Mouse (Mus musculus) lung, postnatal 10 days (tissue): ENCODE measurements around the gene Adam17.
A peak's percentile ranks its signal among the peaks of the same experiment; 100 is the strongest.

ENCODE experiments used
- DNase-seq: peaks from one replicate; pipeline ENCODE4 v3.0.0; 2021

Gene Adam17

DNA sequence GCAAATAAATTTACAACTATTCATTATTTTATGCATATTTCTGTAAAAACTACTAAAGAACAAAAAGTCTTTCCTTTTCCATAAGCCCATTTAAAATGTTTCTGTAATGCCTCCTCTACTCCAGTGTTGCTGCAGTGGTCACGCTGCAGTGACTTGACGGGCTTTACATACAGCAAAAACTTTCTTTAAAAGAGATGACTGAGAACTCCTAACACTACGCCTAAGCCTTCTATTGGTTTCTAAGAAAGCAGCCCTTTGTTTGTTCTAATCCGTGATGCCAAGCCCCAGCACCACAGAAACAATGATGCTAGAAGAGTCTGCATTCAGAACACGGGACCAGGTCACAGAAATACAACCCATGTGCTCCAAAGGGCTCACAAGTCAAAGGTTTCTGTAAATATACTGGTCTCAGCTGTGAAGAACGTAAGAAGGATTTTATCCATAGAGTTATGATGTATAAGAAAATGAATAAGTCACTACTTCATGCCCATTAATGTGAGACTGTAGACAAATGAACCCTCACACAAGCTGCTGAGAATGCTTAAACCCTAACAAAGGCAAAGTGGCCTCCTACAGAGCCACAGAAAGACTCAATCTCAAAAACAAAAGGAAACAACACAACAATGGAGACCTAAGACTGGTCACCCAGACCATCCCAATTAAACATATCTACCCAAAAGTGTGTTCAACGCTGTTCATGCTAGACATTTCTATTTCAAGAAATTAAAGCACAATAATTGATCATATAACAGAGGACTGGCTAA is 23.1 kb downstream of the Adam17 start:
- no peak for DNase-seq

- no peak for DNase-seq
These were observed 26.5 kb downstream of the Adam17 start for GRCm38 (mm10) chr12:21346972-21347371.

DNA sequence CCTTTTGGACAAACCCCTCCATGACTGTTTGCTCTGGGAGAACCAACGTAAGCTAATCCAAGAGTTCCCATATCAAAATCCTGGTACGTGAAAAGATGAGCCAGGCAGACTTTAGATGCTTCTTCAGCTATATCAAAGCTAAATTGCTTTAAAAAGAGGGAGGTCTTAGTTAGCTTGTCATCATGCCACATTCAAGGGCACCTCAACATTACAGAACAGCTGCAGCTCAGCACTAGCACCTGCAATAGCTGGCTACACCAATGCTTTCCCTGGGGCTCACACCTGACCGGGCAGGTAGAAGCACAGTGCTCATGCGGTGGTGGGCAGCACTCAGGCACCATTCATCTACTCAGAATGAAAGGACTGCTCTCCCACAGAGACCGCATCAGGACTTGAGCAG is 32.8 kb downstream of the Adam17 start:
- DNase-seq = no peak

DNA sequence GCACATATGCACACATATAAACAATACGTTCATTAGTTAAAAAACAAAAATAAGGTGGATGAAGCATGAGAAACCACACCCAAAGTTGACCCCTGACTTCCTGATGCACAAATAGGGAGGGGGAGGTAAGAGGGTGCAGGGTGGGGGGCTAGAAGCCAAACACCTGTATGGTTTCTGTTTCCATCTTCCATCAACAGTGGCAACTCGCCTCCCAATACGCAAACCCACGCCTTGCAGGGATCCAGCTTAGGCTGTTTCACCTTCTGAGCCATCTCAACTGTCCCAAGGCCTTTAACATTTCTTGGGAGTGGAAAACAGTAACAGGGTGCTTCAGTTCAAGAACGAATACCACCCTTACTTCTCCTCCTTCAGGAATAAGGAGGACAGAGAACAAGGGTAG is 36.3 kb downstream of the Adam17 start:
- no peak for DNase-seq

GRCm38 (mm10) chr12:21335869-21336268 is 37.6 kb downstream of the Adam17 start:
- peak; percentile 31 for DNase-seq

- DNase-seq = no peak
These were observed 39.7 kb downstream of the Adam17 start for GRCm38 (mm10) chr12:21333766-21334165.

- DNase-seq = no peak
These were observed 40.4 kb downstream of the Adam17 start for GRCm38 (mm10) chr12:21333021-21333420.

- no peak for DNase-seq
These were observed 41.7 kb downstream of the Adam17 start for GRCm38 (mm10) chr12:21331711-21332110.

DNA sequence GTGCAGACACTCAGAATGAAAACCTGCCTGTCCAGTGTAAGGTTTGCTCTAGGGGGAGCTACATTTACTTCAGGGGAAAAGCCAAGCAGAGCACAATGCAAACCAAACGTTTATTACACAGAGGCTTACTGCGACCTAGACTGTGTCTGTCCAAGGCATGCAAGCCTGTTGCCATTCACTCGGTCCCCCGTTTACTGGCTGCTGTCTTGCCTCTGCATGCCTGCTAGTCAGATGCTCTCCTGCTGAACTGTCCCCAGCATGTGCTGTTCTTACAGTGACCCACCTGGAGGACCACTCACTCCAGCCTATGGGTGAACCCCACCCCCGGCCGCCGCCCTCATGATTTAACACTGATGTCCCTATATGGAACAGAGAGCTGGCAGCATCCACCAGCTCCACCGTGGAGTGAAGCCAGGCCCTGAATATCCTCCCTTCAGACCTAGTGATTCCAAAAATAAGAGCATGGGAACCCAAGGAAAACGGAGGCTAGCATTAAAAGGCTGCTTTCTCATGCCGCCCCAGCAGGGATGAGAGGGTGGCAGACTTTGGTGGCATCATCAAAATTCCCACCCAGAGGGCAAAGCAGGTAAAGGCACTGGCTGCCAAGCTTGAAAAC is 42.4 kb downstream of the Adam17 start:
- no peak for DNase-seq

DNA sequence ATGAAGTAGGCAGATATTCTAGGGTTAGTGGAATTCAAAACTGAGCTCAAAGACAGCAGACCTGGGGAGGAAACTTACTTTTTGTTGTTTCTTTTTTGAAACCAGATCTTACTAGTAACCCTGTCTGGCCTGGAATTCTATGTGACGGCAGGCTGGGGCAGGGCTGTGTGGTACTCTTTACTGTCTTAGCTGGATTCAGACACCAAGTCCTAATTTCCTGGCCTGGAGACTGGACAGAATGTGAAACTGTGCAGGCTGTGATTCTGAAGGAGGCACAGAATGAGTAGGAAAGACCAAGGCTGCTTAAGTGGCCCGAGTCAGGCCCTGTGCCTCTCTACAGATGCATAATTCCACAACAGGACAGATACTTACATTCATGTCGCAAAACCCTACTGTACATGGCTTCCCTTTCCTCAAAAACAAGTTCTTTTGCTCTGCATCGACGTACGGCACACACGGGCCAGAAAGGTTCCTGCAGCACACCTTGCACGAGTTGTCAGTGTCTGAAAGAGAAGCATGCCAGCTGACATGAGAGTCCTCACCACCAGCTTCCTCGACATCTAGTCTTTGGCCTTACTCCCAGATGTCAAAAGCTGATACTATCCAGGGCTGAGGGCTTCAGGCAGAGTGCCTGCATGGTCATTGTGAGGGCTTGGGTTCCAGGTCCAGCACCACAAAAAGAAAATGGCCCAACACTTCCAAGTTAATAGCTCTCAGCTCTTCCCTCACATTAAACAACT is 43.6 kb downstream of the Adam17 start:
- DNase-seq = no peak

DNA sequence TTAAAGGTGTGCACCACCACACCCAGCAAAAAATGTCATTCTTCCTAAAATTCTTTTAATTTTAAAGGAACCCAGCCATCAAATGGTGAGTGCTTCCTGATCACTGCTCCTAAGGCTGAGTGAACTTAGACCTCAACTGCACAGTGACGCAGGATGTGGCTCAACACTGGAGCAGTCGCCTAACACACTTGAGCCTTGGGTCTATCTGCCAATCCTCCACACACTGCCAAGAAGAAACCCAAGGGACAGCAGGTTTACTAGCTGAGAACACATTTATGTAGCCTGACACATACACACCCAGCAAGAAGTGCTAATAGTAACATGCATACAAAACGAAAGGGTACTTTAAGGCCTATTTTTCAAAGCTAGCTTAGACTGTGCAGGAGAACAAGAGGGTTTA is 47.1 kb downstream of the Adam17 start:
- DNase-seq = no peak

GRCm38 (mm10) chr12:21325266-21325665 is 48.2 kb downstream of the Adam17 start:
- DNase-seq = no peak

GRCm38 (mm10) chr12:21324101-21324500 is 49.3 kb downstream of the Adam17 start:
- DNase-seq = no peak

DNA sequence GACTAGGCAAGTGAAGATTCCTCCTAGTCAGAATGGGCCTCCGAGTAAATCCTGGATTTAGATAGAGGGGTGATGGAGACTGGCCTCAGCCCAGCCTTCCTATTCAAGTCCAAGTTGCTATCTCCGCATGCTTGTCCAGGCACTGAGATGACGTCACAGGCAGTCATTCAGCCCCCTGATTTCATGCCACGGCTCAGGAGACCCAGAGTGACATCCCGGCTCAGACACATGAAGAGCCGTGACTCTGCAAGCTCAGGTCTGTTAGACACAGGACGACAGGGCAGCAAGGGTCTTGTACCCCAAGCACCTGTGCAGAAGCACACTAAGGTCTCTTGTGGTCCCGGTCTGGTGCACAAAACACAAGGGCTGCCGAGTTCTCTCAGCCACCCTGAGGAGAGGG is 50.6 kb downstream of the Adam17 start:
- no peak for DNase-seq

DNA sequence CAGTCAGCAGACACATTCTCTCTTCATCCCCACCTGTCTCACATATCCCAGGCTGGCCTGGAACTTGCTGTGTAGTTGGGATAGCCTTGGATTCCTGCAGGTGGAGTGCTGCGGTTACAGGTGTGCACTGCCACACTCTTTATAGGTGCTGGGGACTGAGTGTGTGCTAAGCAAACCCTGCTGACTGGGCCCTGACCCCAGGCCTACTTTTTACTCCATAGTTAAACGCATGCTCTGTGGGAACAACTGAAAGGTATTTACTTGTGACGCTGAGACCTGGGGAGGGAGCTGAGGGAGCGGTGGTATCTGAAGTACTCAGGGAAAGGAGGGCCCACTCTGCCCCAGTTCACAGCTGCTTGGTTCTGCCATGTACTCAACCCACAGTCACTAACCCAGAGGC is 51.1 kb downstream of the Adam17 start:
- DNase-seq = no peak

GRCm38 (mm10) chr12:21321170-21321569 is 52.3 kb downstream of the Adam17 start:
- no peak for DNase-seq

GRCm38 (mm10) chr12:21320317-21320716 is 53.1 kb downstream of the Adam17 start:
- peak; percentile 45 for DNase-seq

DNA sequence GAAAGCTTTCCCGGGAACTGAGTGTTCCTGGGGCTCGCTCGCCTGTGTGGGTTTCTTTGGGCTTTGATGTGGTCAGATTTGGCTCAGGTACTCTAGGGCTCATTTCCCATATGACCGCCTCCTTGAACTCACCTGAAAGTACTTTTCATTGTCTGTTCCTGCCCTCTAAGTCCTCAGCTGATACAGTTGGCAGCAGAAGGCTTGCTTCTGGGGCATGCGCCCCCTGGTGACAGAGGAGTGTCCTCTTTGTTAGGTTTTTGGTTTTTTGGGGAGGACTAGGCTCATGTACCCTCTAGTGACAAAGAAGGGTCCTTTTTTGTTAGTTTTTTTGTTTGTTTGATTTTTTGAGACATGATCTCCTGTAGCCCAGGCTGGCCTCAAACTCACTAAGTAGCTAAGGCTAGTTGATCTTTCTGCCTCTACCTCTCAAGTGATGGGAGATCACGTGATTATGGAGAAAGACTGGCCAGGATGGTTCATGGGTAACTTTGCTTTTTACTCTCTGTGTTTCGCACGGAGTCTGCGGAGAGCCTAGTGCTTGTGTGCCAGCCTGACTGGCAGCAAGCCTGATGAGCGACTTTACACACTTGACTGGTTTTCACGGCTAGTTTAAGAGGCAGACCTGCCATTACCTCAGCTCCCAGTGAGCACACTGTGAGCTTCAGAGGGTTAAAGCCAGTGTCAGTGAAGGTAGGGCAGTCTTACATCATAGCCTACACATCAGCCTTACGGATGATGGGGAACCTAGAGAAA is 55.1 kb downstream of the Adam17 start:
- peak; percentile 78 for DNase-seq

DNA sequence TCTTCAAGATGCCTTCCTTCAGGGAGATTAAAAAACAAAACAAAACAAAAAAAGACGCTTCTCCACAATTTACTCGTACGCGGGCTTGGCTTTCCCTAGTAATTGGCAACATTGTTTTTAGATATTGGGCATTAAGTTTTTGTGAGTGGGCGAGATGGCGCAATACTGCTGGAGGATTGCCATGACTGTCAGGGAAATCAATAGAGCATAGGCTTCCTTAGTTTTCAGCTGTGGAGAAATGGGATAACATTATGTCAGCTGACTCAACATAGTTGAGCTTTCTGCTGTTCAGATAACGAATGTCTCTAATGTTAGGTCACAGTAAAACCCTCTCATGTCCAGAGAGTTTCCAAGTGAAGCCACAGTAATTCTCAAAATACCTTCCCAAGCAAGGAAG is 56.6 kb downstream of the Adam17 start:
- DNase-seq = peak; percentile 37

DNA sequence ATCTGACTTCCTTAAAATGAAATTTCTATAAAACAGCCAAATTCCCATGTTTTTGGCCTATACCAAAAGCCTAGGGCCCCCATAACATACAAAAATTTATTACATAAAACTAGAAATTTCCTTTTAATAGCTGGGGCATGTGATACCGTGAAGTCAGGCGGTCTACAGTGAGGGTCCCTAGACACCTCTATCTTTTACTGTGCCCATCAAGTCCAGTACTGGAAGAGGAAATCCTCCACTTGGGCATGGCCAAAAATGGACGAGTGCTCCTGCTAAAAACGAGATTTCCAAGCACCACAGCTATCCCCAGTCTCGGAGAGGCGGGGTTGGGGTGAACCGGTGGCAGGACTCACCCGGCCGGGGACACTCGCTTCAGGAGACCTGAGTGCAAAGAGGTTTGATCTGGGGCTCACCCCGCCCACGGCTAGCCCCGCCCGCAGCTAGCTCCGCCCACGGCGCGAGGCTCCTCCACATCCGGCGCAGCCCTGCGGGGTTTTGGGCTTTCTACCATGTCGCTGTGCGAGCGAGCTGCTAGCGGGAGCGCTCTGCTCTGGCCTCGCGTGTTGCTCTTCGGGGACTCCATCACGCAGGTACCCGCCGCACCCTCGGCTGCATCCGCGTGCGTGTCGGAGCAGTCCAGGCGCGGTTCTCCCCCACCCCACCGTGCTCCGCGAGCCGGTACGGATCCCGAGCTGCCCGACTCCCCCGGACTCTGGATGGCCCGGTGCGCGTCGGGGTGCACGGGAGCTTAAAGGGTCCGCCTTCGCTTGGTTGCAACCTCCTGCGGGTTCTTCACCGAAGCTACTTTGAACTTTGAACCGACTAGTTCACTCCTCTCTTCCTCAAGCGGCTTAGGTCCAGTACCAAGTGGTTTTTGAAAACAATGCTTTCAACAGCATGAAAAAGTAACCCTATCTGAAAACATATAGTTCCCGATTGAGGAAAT is 57.2 kb downstream of the Adam17 start, which contains the start of gene Iah1:
Gene Iah1 (plus strand): TSS at position 467 of the 946 bp plus-strand sequence.
- DNase-seq = peak; percentile 90

DNA sequence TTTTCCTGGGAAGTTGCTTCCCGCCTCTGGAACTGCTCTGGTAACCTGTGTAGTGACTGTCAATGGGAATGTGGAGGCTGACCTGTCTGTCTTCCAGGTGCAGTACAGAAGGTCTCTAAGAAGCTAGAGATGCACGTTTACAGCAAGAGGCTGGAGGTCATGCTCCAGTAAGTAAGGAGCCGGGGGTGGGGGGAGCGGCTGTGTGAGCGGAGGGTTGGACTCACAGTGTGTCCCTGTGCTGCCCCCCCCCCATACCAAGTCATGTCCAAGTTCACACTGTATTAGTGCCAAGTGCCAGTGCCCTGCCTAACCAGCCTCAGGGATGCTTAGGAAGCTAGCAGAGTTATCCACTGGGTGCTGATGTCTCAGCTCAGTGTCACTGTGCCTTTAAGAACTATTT is 61.2 kb downstream of the Adam17 start:
- no peak for DNase-seq

- DNase-seq = no peak
These were observed 66.7 kb downstream of the Adam17 start for GRCm38 (mm10) chr12:21306721-21307120.
